Mouse (Mus musculus): ENCODE measurements around the gene Zfp13. TPM values are rescaled to one million over a fixed set of nuclear protein-coding genes. Genes with fewer than 3 reads are reported as not detected.

Gene Zfp13
- polyA plus RNA-seq, 1 experiment from 2014 or later: 24.1 TPM

- H3K4me1 ChIP-seq: peaks cover 7% of the 10 kb centered on the region
- peaks cover 56% of the 10 kb centered on the region for H3K36me3 ChIP-seq
- no peak overlapping the region for H3K27ac ChIP-seq
- no peaks in the 10 kb centered on the region for H3K9me3 ChIP-seq
- H3K27me3 ChIP-seq: no peaks in the 10 kb centered on the region
- H3K4me3 ChIP-seq: no peak overlapping the region
- ATAC-seq (ENCODE audit: insufficient number of reproducible peaks, insufficient read depth, low FRiP score, low TSS enrichment): no peak
- WGBS: 56% methylated on average over 11 of the region's 11 CpGs
- no peak overlapping the region for H3K9ac ChIP-seq
- no peak overlapping the region for H3K4me2 ChIP-seq (replicated peaks)
Measured at GRCm38 (mm10) chr17:23559767-23560166, 39.5 kb downstream of the Zfp13 start.

- Histone ChIP-seq H3K9me3 (no peaks in the 10 kb centered on the region), H3K4me1 (peaks cover 7% of the 10 kb centered on the region; the same call in 1 of the 2 replicates), H3K36me3 (peaks cover 49% of the 10 kb centered on the region), H3K27ac (no peak overlapping the region), H3K4me3 (no peak overlapping the region), H3K27me3 (no peaks in the 10 kb centered on the region), H3K4me2 (replicated peaks) (no peak overlapping the region), H3K9ac (no peak overlapping the region)
- no peak for ATAC-seq (ENCODE audit: insufficient number of reproducible peaks, insufficient read depth, low FRiP score, low TSS enrichment)
- WGBS: 82% methylated on average over 7 of the region's 7 CpGs
Measured at GRCm38 (mm10) chr17:23555243-23555916, 43.9 kb downstream of the Zfp13 start.

GRCm38 (mm10) chr17:23554321-23554720 is 45.0 kb downstream of the Zfp13 start:
- Histone ChIP-seq H3K4me2 (replicated peaks) (no peak overlapping the region), H3K9ac (no peak overlapping the region), H3K4me1 (peaks cover 12% of the 10 kb centered on the region; the same call in 1 of the 2 replicates), H3K4me3 (no peak overlapping the region), H3K27ac (no peak overlapping the region), H3K9me3 (no peaks in the 10 kb centered on the region), H3K36me3 (peaks cover 43% of the 10 kb centered on the region), H3K27me3 (no peaks in the 10 kb centered on the region)
- no peak for ATAC-seq (ENCODE audit: insufficient number of reproducible peaks, insufficient read depth, low FRiP score, low TSS enrichment)

- H3K27me3 ChIP-seq: no peaks in the 10 kb centered on the region
- H3K4me1 ChIP-seq: peaks cover 12% of the 10 kb centered on the region; the same call in 1 of the 2 replicates
- no peak for ATAC-seq (ENCODE audit: insufficient number of reproducible peaks, insufficient read depth, low FRiP score, low TSS enrichment)
- no peaks in the 10 kb centered on the region for H3K9me3 ChIP-seq
- no peak overlapping the region for H3K27ac ChIP-seq
- H3K4me2 ChIP-seq (replicated peaks): no peak overlapping the region
- no peak overlapping the region for H3K4me3 ChIP-seq
- peaks cover 37% of the 10 kb centered on the region for H3K36me3 ChIP-seq
- H3K9ac ChIP-seq: no peak overlapping the region
- 78% methylated on average over 1 of the region's 1 CpGs for WGBS
Measured at GRCm38 (mm10) chr17:23553634-23554120, 45.6 kb downstream of the Zfp13 start.

- Histone ChIP-seq H3K4me1 (peaks cover 12% of the 10 kb centered on the region; the same call in 1 of the 2 replicates), H3K27ac (no peak overlapping the region), H3K27me3 (no peaks in the 10 kb centered on the region), H3K36me3 (peaks cover 31% of the 10 kb centered on the region), H3K4me3 (no peak overlapping the region), H3K4me2 (replicated peaks) (no peak overlapping the region), H3K9me3 (no peaks in the 10 kb centered on the region), H3K9ac (no peak overlapping the region)
- WGBS: 81% methylated on average over 8 of the region's 8 CpGs
- ATAC-seq (ENCODE audit: insufficient number of reproducible peaks, insufficient read depth, low FRiP score, low TSS enrichment): no peak
Measured at GRCm38 (mm10) chr17:23552896-23553633, 46.2 kb downstream of the Zfp13 start.

GRCm38 (mm10) chr17:23551963-23552362 is 47.3 kb downstream of the Zfp13 start:
- Histone ChIP-seq H3K9ac (no peak overlapping the region), H3K36me3 (peaks cover 20% of the 10 kb centered on the region), H3K9me3 (no peaks in the 10 kb centered on the region), H3K27me3 (no peaks in the 10 kb centered on the region), H3K4me1 (peaks cover 12% of the 10 kb centered on the region; the same call in 1 of the 2 replicates), H3K4me3 (no peak overlapping the region; the same call in 1 of the 2 replicates), H3K27ac (no peak overlapping the region), H3K4me2 (replicated peaks) (no peak overlapping the region)
- 73% methylated on average over 5 of the region's 5 CpGs for WGBS
- ATAC-seq (ENCODE audit: insufficient number of reproducible peaks, insufficient read depth, low FRiP score, low TSS enrichment): no peak

GRCm38 (mm10) chr17:23551416-23551815 is 47.9 kb downstream of the Zfp13 start:
- no peaks in the 10 kb centered on the region for H3K27me3 ChIP-seq
- H3K4me3 ChIP-seq: peak overlapping the region; percentile 57
- peaks cover 15% of the 10 kb centered on the region for H3K36me3 ChIP-seq
- H3K9me3 ChIP-seq: no peaks in the 10 kb centered on the region
- peak overlapping the region; percentile 60; the same call in 1 of the 2 replicates for H3K9ac ChIP-seq
- peaks cover 12% of the 10 kb centered on the region; the same call in 1 of the 2 replicates for H3K4me1 ChIP-seq
- no peak overlapping the region for H3K27ac ChIP-seq
- ATAC-seq (ENCODE audit: insufficient number of reproducible peaks, insufficient read depth, low FRiP score, low TSS enrichment): no peak
- H3K4me2 ChIP-seq (replicated peaks): peak overlapping the region; percentile 73

GRCm38 (mm10) chr17:23550856-23551255 is 48.4 kb downstream of the Zfp13 start:
- no peak for ATAC-seq (ENCODE audit: insufficient number of reproducible peaks, insufficient read depth, low FRiP score, low TSS enrichment)
- peaks cover 9% of the 10 kb centered on the region for H3K36me3 ChIP-seq
- H3K27me3 ChIP-seq: no peaks in the 10 kb centered on the region
- H3K4me1 ChIP-seq: peaks cover 12% of the 10 kb centered on the region; the same call in 1 of the 2 replicates
- peak overlapping the region; percentile 57 for H3K4me3 ChIP-seq
- peak overlapping the region; percentile 60 for H3K9ac ChIP-seq
- WGBS: under 1% methylated on average over 15 of the region's 15 CpGs
- H3K9me3 ChIP-seq: no peaks in the 10 kb centered on the region
- H3K27ac ChIP-seq: peak overlapping the region; percentile 82; the same call in 1 of the 2 replicates
- H3K4me2 ChIP-seq (replicated peaks): peak overlapping the region; percentile 73

- under 1% methylated on average over 22 of the region's 22 CpGs for WGBS
- no peaks in the 10 kb centered on the region for H3K9me3 ChIP-seq
Measured at GRCm38 (mm10) chr17:23550188-23550791, 49.0 kb downstream of the Zfp13 start.

GRCm38 (mm10) chr17:23549441-23549840 is 49.8 kb downstream of the Zfp13 start:
- no peaks in the 10 kb centered on the region for H3K9me3 ChIP-seq
- WGBS: 4% methylated on average over 9 of the region's 9 CpGs
- 0 out of 2 replicates have a peak overlapping the region, but pooled peaks have one; percentile 24 for H3K9ac ChIP-seq
- peak overlapping the region; percentile 57 for H3K4me3 ChIP-seq
- H3K27ac ChIP-seq: no peak overlapping the region
- H3K4me2 ChIP-seq (replicated peaks): peak overlapping the region; percentile 73
- H3K27me3 ChIP-seq: no peaks in the 10 kb centered on the region
- H3K4me1 ChIP-seq: peaks cover 12% of the 10 kb centered on the region; the same call in 1 of the 2 replicates
- ATAC-seq (ENCODE audit: insufficient number of reproducible peaks, insufficient read depth, low FRiP score, low TSS enrichment): no peak
- H3K36me3 ChIP-seq: no peaks in the 10 kb centered on the region

More at GRCm38 (mm10) chr17:23550188-23550791, 49.0 kb downstream of the Zfp13 start:
- Histone ChIP-seq H3K4me1 (peaks cover 12% of the 10 kb centered on the region; the same call in 1 of the 2 replicates), H3K4me3 (peak overlapping the region; percentile 57), H3K27me3 (no peaks in the 10 kb centered on the region), H3K9ac (peak overlapping the region; percentile 60), H3K36me3 (peaks cover 3% of the 10 kb centered on the region; the same call in 1 of the 2 replicates), H3K4me2 (replicated peaks) (peak overlapping the region; percentile 73), H3K27ac (peak overlapping the region; percentile 82; the same call in 1 of the 2 replicates)
- peak; percentile 72 for ATAC-seq (ENCODE audit: insufficient number of reproducible peaks, insufficient read depth, low FRiP score, low TSS enrichment)

GRCm38 (mm10) chr17:23548615-23549014 is 50.7 kb downstream of the Zfp13 start:
- no peak for ATAC-seq (ENCODE audit: insufficient number of reproducible peaks, insufficient read depth, low FRiP score, low TSS enrichment)
- peaks cover 12% of the 10 kb centered on the region; the same call in 1 of the 2 replicates for H3K4me1 ChIP-seq
- WGBS: 1% methylated on average over 15 of the region's 15 CpGs
- peak overlapping the region; percentile 57 for H3K4me3 ChIP-seq
- H3K4me2 ChIP-seq (replicated peaks): peak overlapping the region; percentile 73
- H3K9me3 ChIP-seq: no peaks in the 10 kb centered on the region
- H3K27ac ChIP-seq: no peak overlapping the region
- no peak overlapping the region; the same call in 1 of the 2 replicates for H3K9ac ChIP-seq
- H3K36me3 ChIP-seq: no peaks in the 10 kb centered on the region
- H3K27me3 ChIP-seq: no peaks in the 10 kb centered on the region

Measured in embryonic facial prominence, embryonic 12.5 days (tissue).